Mouse (Mus musculus): ENCODE measurements around the gene Gm9767.
A peak's percentile ranks its signal among the peaks of the same experiment; 100 is the strongest.

Gene Gm9767

DNA sequence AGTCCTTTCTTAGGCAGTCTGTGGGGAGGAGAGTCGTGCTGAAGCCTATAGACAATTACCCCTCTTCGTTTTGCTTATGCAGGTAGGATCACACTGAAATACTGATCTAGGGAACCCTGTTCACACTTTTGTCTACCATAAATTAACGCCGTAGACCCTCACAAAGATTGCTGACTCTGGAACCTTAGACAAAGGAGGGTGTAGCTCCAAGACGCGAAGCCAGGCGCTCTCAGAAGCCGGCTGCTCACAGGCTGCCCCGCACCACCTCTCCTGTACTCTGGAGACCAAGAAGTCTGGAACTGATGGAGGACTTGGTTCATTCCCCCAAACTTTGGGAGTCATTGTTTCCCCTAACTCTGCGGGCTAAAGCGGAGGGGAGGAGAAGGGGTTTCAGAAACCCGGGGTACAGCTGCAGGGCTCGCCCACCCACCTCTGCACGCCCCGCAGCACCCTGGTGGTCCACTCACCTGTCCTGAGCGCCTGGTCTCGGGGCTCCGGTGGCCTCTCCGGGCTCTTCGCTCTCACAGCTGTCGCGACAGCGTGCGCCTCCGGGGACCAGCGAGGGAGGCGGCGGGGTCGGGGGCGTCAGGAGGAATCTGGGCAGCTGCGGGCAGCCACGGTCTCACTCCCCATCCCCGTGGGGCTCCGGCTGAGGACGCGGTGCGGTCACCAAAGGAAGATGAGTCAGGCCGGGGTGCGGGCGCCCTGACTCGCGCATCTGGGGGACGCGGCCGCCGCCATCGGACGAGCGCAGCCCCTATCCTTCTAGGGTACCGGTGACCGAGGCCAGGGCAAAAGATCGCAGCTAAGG lies at the start of gene Gm9767:
TSS of gene Gm9767 (plus strand) at position 585 of the 811 bp plus-strand sequence.
- DNase-seq (ENCODE audit: low spot score), result no peak

DNA sequence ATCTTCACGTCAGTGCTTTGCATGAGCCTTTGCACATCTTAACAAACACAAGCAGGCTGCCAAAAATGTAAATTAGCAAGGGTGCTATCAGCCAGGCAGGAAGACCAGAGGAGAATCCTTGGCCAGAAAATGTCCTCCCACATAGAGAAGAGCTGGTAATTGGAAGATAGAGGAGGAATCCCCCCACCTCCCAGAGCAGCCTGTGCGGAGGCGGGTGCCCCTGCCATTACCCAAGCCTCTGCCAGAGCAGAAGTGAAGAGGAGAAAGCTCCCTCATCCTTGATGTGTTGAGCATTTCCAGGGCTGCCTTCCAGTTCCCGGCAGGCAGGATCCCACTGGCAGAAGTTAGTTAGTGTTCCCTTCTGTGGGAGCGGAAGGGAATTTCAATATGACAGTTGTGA lies 43.1 kb upstream of the Gm9767 start:
- peak; percentile 61 for DNase-seq (ENCODE audit: low spot score)

DNA sequence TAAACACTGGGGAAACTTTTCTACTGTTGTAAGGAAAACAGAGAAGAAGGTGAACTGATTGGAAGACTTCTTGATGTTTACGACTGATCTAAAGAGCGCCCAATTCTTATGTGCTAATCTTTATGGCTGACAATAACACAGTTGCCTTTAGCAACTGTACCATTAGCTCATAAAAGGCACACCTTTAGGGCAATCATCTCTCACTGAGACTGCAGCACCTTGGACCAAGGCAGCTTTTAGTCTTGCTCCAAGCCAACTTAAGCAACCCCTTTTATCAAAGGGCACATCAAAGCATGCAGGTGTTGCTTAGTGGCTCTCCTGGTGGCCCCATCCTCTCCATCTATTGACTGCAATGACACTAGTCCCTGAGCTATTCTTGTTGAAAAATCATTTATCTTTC lies 26.9 kb upstream of the Gm9767 start:
- no peak for DNase-seq (ENCODE audit: low spot score)

DNA sequence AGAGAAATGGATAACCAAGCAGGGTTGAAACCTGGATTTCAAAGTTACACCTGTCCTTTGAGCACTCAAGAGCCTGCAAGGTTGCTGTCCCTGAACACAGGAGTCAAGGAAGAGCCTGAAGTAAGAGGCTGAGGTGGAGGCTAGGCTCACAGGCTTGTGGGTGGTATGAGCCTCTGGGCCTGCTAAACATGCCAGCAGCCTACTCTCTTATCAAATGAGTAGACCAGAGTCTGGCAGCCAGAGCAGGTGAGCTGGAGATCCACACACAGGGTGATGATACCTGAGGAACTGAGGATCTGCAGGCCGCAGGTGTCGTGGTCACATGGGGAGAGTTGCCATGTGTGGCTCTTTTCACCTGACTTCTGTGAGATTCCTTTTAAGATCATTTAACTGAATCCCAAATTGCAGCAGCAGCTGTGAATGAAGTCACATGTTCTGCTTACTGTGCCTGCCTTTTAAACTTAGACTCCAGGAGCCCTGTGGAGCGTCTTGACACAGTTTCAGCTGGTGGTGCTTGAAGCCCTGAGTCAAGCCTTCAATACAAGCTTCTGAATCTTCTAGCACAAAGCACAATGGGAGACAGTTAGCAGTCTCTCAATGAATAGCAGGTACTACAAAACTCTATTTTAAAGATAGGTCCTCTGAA lies 18.3 kb upstream of the Gm9767 start:
- DNase-seq (ENCODE audit: low spot score), result no peak

DNA sequence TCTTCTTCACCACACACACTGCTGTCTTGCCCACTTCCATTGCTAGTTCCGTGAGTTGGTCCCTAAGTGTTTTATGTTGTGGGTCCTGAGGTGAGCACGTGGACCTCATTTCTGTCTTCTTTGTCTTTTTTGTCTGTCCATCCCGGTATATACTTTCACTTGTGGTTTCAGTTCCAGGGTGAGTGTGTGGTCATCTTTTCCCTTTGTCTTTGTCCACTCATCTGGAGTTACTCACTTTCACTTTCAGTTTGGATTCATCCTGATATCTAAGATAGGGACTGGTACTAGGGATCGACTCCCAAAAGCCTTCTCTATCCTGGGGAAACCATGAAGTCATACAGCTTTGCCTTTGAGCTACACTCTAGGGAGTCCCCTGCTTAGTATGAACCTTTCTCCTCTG lies 15.0 kb upstream of the Gm9767 start:
- no peak for DNase-seq (ENCODE audit: low spot score)

DNA sequence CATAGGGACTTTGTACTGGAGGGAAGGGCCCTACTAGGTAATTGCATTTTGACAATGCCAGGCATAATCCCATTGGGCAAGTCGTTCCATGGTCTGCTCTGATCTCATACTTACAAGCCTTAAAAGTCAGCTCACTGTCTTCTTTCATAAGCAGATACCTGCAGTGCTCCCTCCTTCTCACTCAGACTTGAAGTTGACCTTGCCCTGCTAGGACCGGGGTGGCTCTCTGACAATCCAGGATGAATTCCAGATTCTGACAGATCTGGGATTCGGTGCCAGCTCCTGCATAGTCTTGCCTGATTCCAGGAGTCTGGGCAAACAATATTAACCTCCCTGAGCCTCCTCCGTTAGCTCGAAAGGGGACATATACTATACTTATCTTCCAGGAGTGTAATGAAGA lies 6.1 kb upstream of the Gm9767 start:
- no peak for DNase-seq (ENCODE audit: low spot score)

DNA sequence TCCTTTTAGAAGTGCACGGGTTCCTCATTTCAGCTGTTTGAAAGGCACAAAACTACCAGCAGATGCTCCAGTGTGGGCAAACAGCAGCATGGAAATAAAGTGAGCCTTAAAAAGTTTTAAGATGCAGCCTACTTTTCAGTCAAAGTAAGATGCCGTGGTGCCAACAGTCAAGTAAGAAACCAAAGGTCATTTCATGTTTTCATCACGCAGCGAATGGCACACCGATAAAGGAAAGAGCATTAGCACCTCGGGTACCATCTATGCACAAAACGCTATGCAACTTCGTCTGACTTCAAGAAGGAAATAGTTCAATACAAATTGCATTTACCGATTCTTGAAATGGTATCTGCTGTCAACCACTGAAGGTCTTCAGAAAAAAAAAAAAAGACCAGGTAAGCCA lies 1.1 kb upstream of the Gm9767 start:
- DNase-seq (ENCODE audit: low spot score), result no peak

DNA sequence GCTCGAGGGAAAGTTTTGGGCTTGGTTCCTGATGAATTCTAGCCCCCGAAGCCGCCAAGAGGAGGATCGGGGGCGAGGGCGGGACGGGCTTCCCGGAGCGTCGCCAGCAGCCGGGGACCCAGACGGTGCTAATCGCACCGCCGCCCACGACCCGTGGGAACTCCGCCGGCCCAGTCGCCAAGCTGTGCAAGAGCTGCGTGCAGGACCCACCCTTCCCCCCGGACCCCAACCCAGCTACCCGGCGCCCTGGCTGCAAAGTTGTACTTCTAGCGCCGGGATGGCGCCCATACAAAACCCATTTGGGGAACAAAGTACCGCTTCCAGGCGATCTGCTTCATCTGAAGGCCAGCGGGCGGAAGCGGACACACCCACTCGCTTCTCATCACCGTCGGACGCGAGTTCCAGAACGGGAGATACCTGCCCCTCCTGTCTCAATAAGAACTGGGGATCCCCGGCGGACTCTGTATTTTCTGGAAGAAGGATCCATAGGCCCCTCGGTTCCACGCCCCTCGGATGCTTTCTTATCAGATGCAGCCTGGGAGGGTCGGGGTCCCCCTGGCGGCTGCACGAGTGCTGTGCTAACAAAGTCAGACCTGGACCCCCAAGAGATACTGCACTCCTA lies 577 bp downstream of the Gm9767 start, which contains the start of gene Tmem200a:
TSS of gene Tmem200a (minus strand) at position 532 of the 622 bp plus-strand sequence.
- DNase-seq (ENCODE audit: low spot score), result peak; percentile 27

DNA sequence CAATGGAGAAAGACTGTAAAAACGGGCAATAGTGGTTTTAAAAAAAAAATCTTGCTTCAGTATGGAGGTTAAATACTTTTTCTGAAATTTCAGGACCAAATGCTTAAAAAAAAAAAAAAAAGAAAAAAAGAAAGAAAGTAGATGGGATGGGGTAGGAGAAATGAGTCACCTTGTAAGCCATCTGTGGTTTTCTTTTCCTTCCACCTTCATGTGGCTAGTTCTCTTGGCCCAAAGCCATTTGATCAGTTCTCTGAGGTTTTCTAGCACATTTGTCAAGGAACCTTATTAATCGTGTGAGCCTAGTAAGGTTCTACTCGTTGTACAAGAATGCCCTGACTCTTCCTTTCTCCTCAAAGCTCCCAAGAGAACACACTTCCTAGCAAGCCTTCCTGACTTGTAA lies 1.6 kb downstream of the Gm9767 start:
- DNase-seq (ENCODE audit: low spot score), result no peak

DNA sequence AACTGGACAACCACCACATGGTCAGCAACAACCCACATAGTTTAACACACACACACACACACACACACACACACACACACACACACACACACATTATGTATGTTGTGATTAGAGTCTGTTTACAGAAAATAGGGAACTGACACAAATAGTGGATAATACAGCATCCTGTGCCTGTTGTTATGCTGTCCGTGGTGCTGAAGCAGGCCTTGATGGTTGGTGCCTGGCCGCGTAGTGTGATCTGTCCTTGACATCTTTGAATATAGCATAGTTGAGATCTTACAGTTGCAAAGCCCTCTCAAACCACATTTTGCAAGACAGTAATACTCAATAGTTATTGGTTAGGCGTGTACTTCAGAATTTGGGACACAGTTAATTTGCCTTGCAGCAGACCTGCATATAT lies 4.0 kb downstream of the Gm9767 start:
- no peak for DNase-seq (ENCODE audit: low spot score)

DNA sequence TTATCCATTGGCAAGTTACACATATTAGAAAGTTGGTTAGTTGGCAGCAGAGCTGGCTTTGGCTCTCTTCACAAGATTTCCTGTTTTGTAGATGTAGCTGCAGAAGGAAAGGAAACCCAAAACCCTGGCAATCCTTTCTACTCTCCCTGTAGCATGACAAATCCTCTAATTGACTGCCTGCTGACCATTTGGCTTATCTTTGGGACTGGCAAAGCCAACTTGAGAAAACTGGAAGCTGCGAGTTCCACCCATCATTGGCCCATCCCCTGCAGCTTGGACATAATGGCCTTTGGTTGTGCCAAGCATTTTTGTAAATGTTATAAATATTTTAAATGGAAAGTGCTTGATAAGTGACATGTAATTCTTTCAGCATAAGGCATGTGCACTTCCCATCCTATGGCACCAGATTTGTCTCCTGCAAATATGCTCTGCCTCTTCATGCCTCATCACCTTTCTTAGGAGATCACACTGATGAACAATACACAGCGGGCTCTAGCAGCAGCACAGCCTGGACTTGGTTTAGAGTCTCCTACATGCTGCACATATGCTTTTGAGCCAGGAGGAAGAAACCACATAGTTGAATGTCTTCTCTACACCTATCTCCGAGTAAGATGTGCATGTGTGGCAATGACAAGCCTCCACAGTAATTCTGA lies 25.4 kb downstream of the Gm9767 start:
- no peak for DNase-seq (ENCODE audit: low spot score)

DNA sequence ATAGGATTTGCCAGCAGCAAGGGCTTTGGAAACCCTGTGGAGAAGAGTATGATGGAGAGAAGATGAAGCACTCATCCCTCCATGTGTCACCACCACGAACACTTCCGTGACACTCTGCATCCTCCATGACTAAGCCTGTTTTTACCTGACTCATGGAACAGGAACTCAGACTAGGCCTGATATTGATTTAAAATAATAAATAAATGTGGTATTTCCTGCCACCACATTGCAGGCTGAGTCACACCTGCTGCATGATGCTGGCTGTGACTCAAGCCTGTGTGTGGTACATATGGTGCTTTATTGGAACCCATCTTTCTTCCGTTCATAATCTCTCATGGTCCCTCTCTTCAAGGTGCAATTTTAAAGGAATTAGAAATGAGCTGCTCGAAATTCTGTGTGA lies 36.4 kb downstream of the Gm9767 start:
- DNase-seq (ENCODE audit: low spot score), result peak; percentile 16

DNA sequence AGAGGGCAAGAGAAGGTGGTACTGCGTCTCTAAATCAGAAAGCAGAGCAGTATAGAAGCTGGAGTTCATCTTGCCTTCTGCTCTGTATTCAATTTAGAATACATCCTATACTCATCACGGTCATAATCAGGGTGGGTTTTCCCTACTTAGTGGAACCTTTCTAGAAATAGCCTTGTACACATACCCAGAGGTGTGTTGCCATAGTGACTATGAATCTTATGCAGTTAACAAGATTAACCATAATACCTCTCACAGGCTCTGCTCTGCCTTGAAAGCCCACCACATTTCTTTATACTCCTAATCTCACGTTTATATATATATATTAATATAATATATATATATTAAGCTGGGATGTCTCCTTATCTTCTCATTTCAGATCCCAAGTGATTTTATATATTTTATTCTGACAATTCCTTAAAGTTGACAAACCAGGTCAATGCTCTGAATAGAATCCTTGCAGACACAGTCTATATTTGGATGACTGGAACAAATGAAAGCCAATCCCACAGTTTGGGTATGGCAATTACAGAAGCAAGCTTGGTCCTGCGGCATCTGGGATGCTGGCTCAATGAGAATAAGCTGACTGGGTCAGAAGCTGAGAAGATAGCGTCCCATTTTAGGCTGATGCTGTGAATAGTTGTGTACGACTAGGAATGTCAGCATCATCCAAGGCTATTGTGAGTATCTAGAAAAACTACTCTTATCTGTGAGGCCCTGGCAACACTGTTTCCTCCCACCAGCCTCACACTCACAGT lies 41.2 kb downstream of the Gm9767 start:
- DNase-seq (ENCODE audit: low spot score), result no peak

DNA sequence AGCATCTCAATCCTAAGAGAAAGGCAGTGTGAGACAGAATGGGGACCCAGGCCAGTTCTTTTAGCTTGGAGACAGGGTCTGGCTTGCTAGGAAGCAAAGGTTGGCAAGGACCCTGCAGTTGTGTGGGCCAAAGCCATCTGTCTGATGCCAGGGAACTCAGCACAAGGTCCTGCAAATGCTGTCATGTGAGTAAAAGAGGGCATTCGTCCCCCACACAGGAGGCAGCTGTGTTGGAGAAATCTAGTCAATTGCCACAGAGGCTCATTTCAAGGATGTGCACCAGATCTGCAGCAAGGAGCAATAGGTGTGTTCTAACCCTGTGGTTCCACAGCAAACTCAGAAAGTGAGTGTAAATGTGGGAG lies 41.7 kb downstream of the Gm9767 start:
- DNase-seq (ENCODE audit: low spot score), result no peak
